Mouse (Mus musculus): ENCODE results near the gene Tpm3. TPM values are rescaled to one million over a fixed set of nuclear protein-coding genes. Genes with fewer than 3 reads are reported as not detected.

The Tpm3 gene
- total and polyA plus RNA-seq, 3 experiments: 309 to 810 (median 448) TPM

DNA sequence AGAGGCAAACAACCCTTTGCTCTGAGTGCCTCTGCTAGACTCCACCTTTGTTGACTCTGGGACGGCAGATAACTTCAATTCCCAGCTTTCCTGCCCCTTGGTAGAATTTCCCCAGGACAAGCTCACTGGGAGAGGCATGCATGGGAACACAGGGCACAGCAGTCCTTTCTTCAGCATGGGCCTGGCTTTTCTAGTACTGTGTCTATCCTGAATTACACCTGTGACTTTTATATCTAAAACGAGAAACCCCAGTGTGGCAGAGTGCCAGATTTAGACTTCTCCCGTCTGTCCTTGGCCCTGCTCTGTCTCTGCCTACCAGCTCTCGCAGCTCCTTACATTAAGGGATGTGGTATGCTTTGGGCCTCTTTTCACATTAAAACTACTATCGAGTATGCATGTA lies 10.6 kb downstream of the Tpm3 start:
- DNase-seq (ENCODE audit: extremely low read depth): no peak
- Histone ChIP-seq H3K27ac (ENCODE audit: insufficient read depth, low read depth) (peak overlapping the region; percentile 59), H3K36me3 (replicated peaks in 1 of 2; ENCODE audit: control insufficient read depth in 1 of 2, insufficient read depth in 1 of 2, low read length in 1 of 2) (peaks cover 22 to 49% of the 10 kb centered on the region in 2 experiments), H3K9me3 (replicated peaks; ENCODE audit: low read length) (no peaks in the 10 kb centered on the region), H3K9ac (ENCODE audit: insufficient read depth, low read depth) (peak overlapping the region; percentile 90), H3K4me3 (replicated peaks in 1 of 3; ENCODE audit: low read depth in 2 of 3, low read length in 2 of 3, poor library complexity in 1 of 3) (peak overlapping the region; percentile 29 to 45 (median 35)), H3K4me2 (ENCODE audit: insufficient read depth, low read depth, poor library complexity, severe bottlenecking) (peak overlapping the region; percentile 97), H3K27me3 (replicated peaks) (no peaks in the 10 kb centered on the region), H3K4me1 (ENCODE audit: control insufficient read depth in 1 of 2, insufficient read depth in 2 of 2) (peaks cover 11 to 46% of the 10 kb centered on the region in 2 experiments; a peak in 3 of 4 replicates), H3K79me2 (replicated peaks; ENCODE audit: control insufficient read depth, extremely low read depth, insufficient read depth, poor library complexity, severe bottlenecking) (peaks cover 73% of the 10 kb centered on the region)
- dilution Hi-C loops (cut with MboI; ENCODE audit: extremely low pct_ligation_motif_present, extremely low pct_unique_long_range_greater_than_20kb, low sequenced_read_pairs) (no loop called here), in situ Hi-C loops (cut with MboI; ENCODE audit: low pct_ligation_motif_present, low pct_unique_long_range_greater_than_20kb, low sequenced_read_pairs) (no loop called here)
- TF ChIP-seq RAD21 (IDR thresholded peaks at IDR 0.05; ENCODE audit: low read depth, low read length) (no peak), NELFE (IDR thresholded peaks at IDR 0.05; ENCODE audit: low read depth, low read length) (no peak), ZC3H11A (IDR thresholded peaks at IDR 0.05; ENCODE audit: low read depth, low read length) (no peak), ZMIZ1 (IDR thresholded peaks at IDR 0.05; ENCODE audit: low read depth, low read length) (no peak), ZKSCAN1 (IDR thresholded peaks at IDR 0.05; ENCODE audit: borderline replicate concordance, low read depth, low read length) (no peak), CHD2 (IDR thresholded peaks at IDR 0.05; ENCODE audit: low read length) (no peak), GABPA (IDR thresholded peaks at IDR 0.05; ENCODE audit: insufficient replicate concordance, low read depth, low read length) (no peak), CTCF (conservative IDR thresholded peaks at IDR 0.05 in 1 of 2, IDR thresholded peaks at IDR 0.05 in 1 of 2; ENCODE audit: low read depth in 2 of 2, low read length in 2 of 2) (no peak)

DNA sequence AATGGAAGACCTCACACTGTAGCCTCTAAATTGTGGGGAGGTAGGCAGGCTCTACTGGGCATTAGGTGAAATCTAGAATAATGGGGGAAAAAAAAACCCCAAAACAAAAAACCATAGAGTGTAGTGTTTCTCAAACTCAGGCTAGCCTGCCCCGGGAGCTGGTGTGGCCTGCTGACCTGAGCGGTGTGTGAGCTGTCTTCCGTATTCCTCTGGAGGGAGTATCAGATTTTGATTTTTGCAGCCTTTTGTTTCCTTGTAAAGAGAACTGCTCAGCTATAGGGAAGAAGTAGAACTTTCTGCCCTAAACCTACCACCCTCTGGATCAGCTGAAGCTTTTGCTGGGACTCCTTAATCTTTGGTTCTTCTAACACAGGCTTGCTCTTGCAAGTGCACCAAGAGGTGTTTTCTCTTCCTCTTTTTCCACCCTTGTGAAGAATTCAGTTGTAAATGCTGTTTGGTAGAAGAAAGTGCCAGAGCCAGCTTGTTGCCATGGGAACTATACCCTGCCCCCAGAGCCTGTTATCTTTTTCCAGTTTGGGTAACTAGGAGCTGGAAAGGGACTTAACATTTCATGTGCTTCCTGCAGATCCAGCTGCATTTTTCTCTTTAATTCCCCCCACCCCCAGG lies 11.4 kb downstream of the Tpm3 start:
- peak overlapping the region; percentile 29 to 45 (median 35) for H3K4me3 ChIP-seq (replicated peaks in 1 of 3; ENCODE audit: low read depth in 2 of 3, low read length in 2 of 3, poor library complexity in 1 of 3)
- DNase-seq (ENCODE audit: extremely low read depth): peak; percentile 67
- H3K79me2 ChIP-seq (replicated peaks; ENCODE audit: control insufficient read depth, extremely low read depth, insufficient read depth, poor library complexity, severe bottlenecking): peaks cover 73% of the 10 kb centered on the region
- peak overlapping the region; percentile 90 for H3K9ac ChIP-seq (ENCODE audit: insufficient read depth, low read depth)
- H3K4me1 ChIP-seq (ENCODE audit: control insufficient read depth in 1 of 2, insufficient read depth in 2 of 2): peaks cover 11 to 47% of the 10 kb centered on the region in 2 experiments; a peak in 3 of 4 replicates
- peaks cover 30 to 56% of the 10 kb centered on the region in 2 experiments for H3K36me3 ChIP-seq (replicated peaks in 1 of 2; ENCODE audit: control insufficient read depth in 1 of 2, insufficient read depth in 1 of 2, low read length in 1 of 2)
- no peaks in the 10 kb centered on the region for H3K9me3 ChIP-seq (replicated peaks; ENCODE audit: low read length)
- peak overlapping the region; percentile 97 for H3K4me2 ChIP-seq (ENCODE audit: insufficient read depth, low read depth, poor library complexity, severe bottlenecking)
- no peaks in the 10 kb centered on the region for H3K27me3 ChIP-seq (replicated peaks)
- in situ Hi-C loops (cut with MboI; ENCODE audit: low pct_ligation_motif_present, low pct_unique_long_range_greater_than_20kb, low sequenced_read_pairs): no loop called here
- dilution Hi-C loops (cut with MboI; ENCODE audit: extremely low pct_ligation_motif_present, extremely low pct_unique_long_range_greater_than_20kb, low sequenced_read_pairs): no loop called here
- H3K27ac ChIP-seq (ENCODE audit: insufficient read depth, low read depth): peak overlapping the region; percentile 59; the same call in 1 of the 2 replicates
- TF ChIP-seq HCFC1 (IDR thresholded peaks at IDR 0.05; ENCODE audit: low read depth, low read length) (no peak), MAFK (IDR thresholded peaks at IDR 0.05; ENCODE audit: insufficient replicate concordance, low read length) (no peak), JUN (IDR thresholded peaks at IDR 0.05; ENCODE audit: insufficient read depth, low read depth, low read length) (no peak), CHD1 (IDR thresholded peaks at IDR 0.05; ENCODE audit: low read depth, low read length) (no peak; the same call in 1 of the 2 replicates), SIN3A (IDR thresholded peaks at IDR 0.05; ENCODE audit: low read length) (peak; percentile 53), SMC3 (IDR thresholded peaks at IDR 0.05; ENCODE audit: low read depth, low read length) (no peak), CTCF (conservative IDR thresholded peaks at IDR 0.05 in 1 of 2, IDR thresholded peaks at IDR 0.05 in 1 of 2; ENCODE audit: low read depth in 2 of 2, low read length in 2 of 2) (no peak), ZMIZ1 (IDR thresholded peaks at IDR 0.05; ENCODE audit: low read depth, low read length) (no peak), MEF2A (IDR thresholded peaks at IDR 0.05; ENCODE audit: borderline replicate concordance, low read depth, low read length) (peak; percentile 39; the same call in 1 of the 2 replicates), IRF4 (IDR thresholded peaks at IDR 0.05; ENCODE audit: low read depth, low read length) (peak; percentile 44), BHLHE40 (IDR thresholded peaks at IDR 0.05; ENCODE audit: low read depth, low read length) (no peak), USF1 (IDR thresholded peaks at IDR 0.05; ENCODE audit: low read depth, low read length) (no peak), MAX (IDR thresholded peaks at IDR 0.05; ENCODE audit: low read length) (no peak), TBP (conservative IDR thresholded peaks at IDR 0.05; ENCODE audit: low read depth, low read length) (no peak), ETS1 (conservative IDR thresholded peaks at IDR 0.05; ENCODE audit: low read depth, low read length) (no peak), GABPA (IDR thresholded peaks at IDR 0.05; ENCODE audit: insufficient replicate concordance, low read depth, low read length) (no peak), MXI1 (IDR thresholded peaks at IDR 0.05; ENCODE audit: low read depth, low read length) (peak; percentile 81), ZC3H11A (IDR thresholded peaks at IDR 0.05; ENCODE audit: low read depth, low read length) (no peak), ZNF384 (IDR thresholded peaks at IDR 0.05; ENCODE audit: low read depth, low read length) (no peak), NRF1 (IDR thresholded peaks at IDR 0.05; ENCODE audit: low read depth, low read length) (no peak), E2F4 (IDR thresholded peaks at IDR 0.05; ENCODE audit: insufficient replicate concordance, low read depth, low read length) (no peak), CHD2 (IDR thresholded peaks at IDR 0.05; ENCODE audit: low read length) (no peak), MAZ (IDR thresholded peaks at IDR 0.05; ENCODE audit: low read depth, low read length) (no peak), KAT2A (IDR thresholded peaks at IDR 0.05; ENCODE audit: insufficient replicate concordance, low read length) (no peak), NELFE (IDR thresholded peaks at IDR 0.05; ENCODE audit: low read depth, low read length) (no peak), USF2 (conservative IDR thresholded peaks at IDR 0.05; ENCODE audit: low read depth, low read length) (no peak), POLR2AphosphoS2 (IDR thresholded peaks at IDR 0.05; ENCODE audit: low read depth, low read length) (no peak), EP300 (IDR thresholded peaks at IDR 0.05; ENCODE audit: low read length) (peak; percentile 60; the same call in 1 of the 2 replicates)

Measured in CH12.LX (cell line).